ENCODE assay signal across 26 mouse cellular contexts in the genomic region with DNA sequence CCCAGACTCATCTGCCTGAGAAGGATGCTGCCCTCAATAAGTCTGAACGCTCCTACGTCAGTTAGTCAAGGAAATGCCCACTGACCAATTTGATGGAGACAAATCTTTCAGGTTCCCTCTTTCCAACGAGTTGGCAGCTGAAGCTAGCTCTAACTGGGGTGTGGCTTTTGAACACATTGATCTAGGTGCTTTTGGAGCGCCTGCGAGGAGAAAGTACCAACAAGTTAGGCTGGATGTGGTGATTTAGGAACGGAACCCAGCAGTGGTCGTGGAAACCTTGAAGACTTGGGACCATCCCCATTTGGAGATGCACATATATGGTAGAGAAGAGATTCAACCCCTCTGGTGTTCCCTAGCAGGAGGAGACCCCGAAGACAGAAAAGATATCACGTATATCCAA.
"Had no signal": no experiment of that assay in that cellular context is flagged by ENCODE, and none has a peak within 500 bp of the region (broad histone marks: within the 10 kb centered on the region; RNA-seq: fewer than 3 reads in every experiment).

No protein-coding gene starts in this region.

- H3K27ac ChIP-seq: embryonic facial prominence, embryonic 10.5 days; embryonic facial prominence, embryonic 12.5 days; embryonic facial prominence, embryonic 13.5 days; embryonic facial prominence, embryonic 15.5 days; forebrain, embryonic 10.5 days; forebrain, embryonic 12.5 days; forebrain, embryonic 13.5 days; forebrain, embryonic 15.5 days; heart, adult 2 months had no signal

- H3K27me3 ChIP-seq: embryonic facial prominence, embryonic 12.5 days; embryonic facial prominence, embryonic 13.5 days; embryonic facial prominence, embryonic 15.5 days; forebrain, embryonic 13.5 days; forebrain, embryonic 15.5 days had no signal

- H3K9ac ChIP-seq: embryonic facial prominence, embryonic 12.5 days; embryonic facial prominence, embryonic 13.5 days; embryonic facial prominence, embryonic 15.5 days; forebrain, embryonic 12.5 days; forebrain, embryonic 13.5 days; forebrain, embryonic 15.5 days; forebrain, postnatal 0 days had no signal

- H3K9me3 ChIP-seq: embryonic facial prominence, embryonic 10.5 days; embryonic facial prominence, embryonic 12.5 days; embryonic facial prominence, embryonic 13.5 days; embryonic facial prominence, embryonic 15.5 days; forebrain, embryonic 10.5 days; forebrain, embryonic 12.5 days; forebrain, embryonic 13.5 days; forebrain, embryonic 15.5 days had no signal

- H3K4me3 ChIP-seq: embryonic facial prominence, embryonic 10.5 days; embryonic facial prominence, embryonic 12.5 days; embryonic facial prominence, embryonic 13.5 days; embryonic facial prominence, embryonic 15.5 days; erythroblast, embryonic 14.5 days; forebrain, embryonic 10.5 days; forebrain, embryonic 12.5 days; forebrain, embryonic 13.5 days; forebrain, embryonic 15.5 days; gastrocnemius, adult 2 months; heart, adult 2 months had no signal

- ATAC-seq: forebrain, embryonic 13.5 days; forebrain, embryonic 14.5 days; forebrain, embryonic 15.5 days; forebrain, embryonic 16.5 days; forebrain, postnatal 0 days had no signal

- DNase-seq: cerebellum, adult 2 months; cerebellum, adult 8-10 months; cerebellum, adult 9-10 months; cerebellum, adult 9-11 months; cerebellum, postnatal 14 days; cerebellum, postnatal 25 days; cerebellum, postnatal 36 days; embryo, embryonic 11 days; forebrain, postnatal 0 days; gastrocnemius, adult 2 months; gastrocnemius, postnatal 10 days; gastrocnemius, postnatal 14 days; gastrocnemius, postnatal 25 days; gastrocnemius, postnatal 36 days; heart, adult 2 months had no signal

- H3K36me3 ChIP-seq: embryonic facial prominence, embryonic 10.5 days; embryonic facial prominence, embryonic 12.5 days; embryonic facial prominence, embryonic 13.5 days; embryonic facial prominence, embryonic 15.5 days; forebrain, embryonic 10.5 days; forebrain, embryonic 12.5 days; forebrain, embryonic 15.5 days had no signal

- H3K4me2 ChIP-seq: embryonic facial prominence, embryonic 12.5 days; embryonic facial prominence, embryonic 13.5 days; embryonic facial prominence, embryonic 15.5 days; forebrain, embryonic 12.5 days; forebrain, embryonic 13.5 days; forebrain, embryonic 15.5 days had no signal
